Mouse (Mus musculus) ovary, postnatal 14 days (tissue): ENCODE measurements around the gene Camsap2.

Experiments
- DNase-seq: peaks from one replicate; pipeline ENCODE4 v3.0.0; 2022; ENCODE audit warnings: low spot score

Camsap2 gene

GRCm38 (mm10) chr1:136345454-136346372, at the start of gene Camsap2:
Gene Camsap2 (minus strand): TSS chr1:136346104.
- peak; percentile 91 for DNase-seq

GRCm38 (mm10) chr1:136395073-136395472, 49.2 kb upstream of the Camsap2 start:
- DNase-seq: no peak

- DNase-seq: no peak
These were observed 48.6 kb upstream of the Camsap2 start for GRCm38 (mm10) chr1:136394506-136394905.

- DNase-seq: no peak
These were observed 41.0 kb upstream of the Camsap2 start for GRCm38 (mm10) chr1:136386914-136387313.

GRCm38 (mm10) chr1:136381583-136381982, 35.7 kb upstream of the Camsap2 start:
- DNase-seq: no peak

GRCm38 (mm10) chr1:136381169-136381568, 35.3 kb upstream of the Camsap2 start:
- DNase-seq: no peak

- DNase-seq: no peak
These were observed 34.7 kb upstream of the Camsap2 start for GRCm38 (mm10) chr1:136380606-136381005.

GRCm38 (mm10) chr1:136380161-136380560, 34.3 kb upstream of the Camsap2 start:
- DNase-seq: no peak

- DNase-seq: no peak
These were observed 33.4 kb upstream of the Camsap2 start for GRCm38 (mm10) chr1:136379261-136379660.

GRCm38 (mm10) chr1:136365986-136366385, 20.1 kb upstream of the Camsap2 start:
- no peak for DNase-seq

GRCm38 (mm10) chr1:136364711-136365110, 18.8 kb upstream of the Camsap2 start:
- DNase-seq: peak; percentile 71

- DNase-seq: no peak
These were observed 17.1 kb upstream of the Camsap2 start for GRCm38 (mm10) chr1:136363035-136363434.

GRCm38 (mm10) chr1:136362567-136362966, 16.7 kb upstream of the Camsap2 start:
- no peak for DNase-seq

GRCm38 (mm10) chr1:136361373-136361772, 15.5 kb upstream of the Camsap2 start:
- no peak for DNase-seq

GRCm38 (mm10) chr1:136360909-136361308, 15.0 kb upstream of the Camsap2 start:
- no peak for DNase-seq

- no peak for DNase-seq
These were observed 13.0 kb upstream of the Camsap2 start for GRCm38 (mm10) chr1:136358841-136359360.

GRCm38 (mm10) chr1:136355651-136356050, 9.7 kb upstream of the Camsap2 start:
- DNase-seq: no peak

- no peak for DNase-seq
These were observed 4.8 kb upstream of the Camsap2 start for GRCm38 (mm10) chr1:136350699-136351200.

GRCm38 (mm10) chr1:136348137-136348536, 2.2 kb upstream of the Camsap2 start:
- no peak for DNase-seq

GRCm38 (mm10) chr1:136347140-136347539, 1.2 kb upstream of the Camsap2 start:
- DNase-seq: no peak

- no peak for DNase-seq
These were observed 600 bp upstream of the Camsap2 start for GRCm38 (mm10) chr1:136346373-136347035.

- no peak for DNase-seq
These were observed 993 bp downstream of the Camsap2 start for GRCm38 (mm10) chr1:136344768-136345453.
